41 mouse cellular contexts compared by ENCODE assay signal in the genomic region with DNA sequence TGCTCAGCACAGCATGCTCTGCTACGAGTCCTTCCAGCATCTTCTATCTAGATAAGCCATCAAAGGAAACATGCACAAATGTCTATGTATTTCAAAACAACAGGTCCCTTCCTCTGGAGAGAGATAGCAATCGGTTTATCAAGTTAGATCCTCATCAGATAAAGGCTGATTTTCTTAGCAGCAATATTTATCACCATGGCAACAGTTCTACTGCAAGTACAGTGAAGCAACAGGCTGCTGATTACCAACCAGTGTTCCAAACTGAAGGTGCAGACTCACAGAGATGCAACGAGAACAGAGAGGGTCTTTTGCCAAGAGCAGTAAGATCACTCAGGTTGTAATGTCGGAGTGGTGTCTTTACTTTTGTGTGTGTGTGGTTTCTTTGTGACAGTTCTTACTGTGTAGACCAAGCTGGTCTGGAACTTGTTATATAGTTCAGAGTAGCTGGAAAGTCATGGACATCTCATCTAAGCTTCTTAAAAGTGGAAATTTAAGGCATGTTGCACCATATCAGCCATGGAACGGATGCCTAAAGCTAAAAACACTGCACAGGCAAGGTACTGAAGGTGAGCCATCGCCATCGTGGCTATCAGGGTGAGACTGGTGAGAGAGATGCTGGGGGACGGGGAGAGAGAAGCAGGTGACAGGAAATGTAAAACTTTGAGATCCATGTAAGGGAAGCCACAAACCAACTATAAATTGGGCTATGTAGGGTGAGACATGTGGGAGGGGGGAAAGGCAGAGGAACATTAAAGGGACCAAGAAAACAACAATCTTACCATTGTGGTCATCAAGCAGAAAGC. TPM values are rescaled to one million over a fixed set of nuclear protein-coding genes. Genes with fewer than 3 reads are reported as not detected.
DNase-seq lines count a peak whose midpoint lies in the region; ATAC-seq and TF ChIP-seq lines count a peak whose summit lies in the region.
"Had no signal": no experiment of that assay in that cellular context is flagged by ENCODE, and none has a peak within 500 bp of the region (broad histone marks: within the 10 kb centered on the region; RNA-seq: fewer than 3 reads in every experiment).

No protein-coding gene starts in this region.

- peak overlapping the region; percentile 25; the same call in 1 of the 2 replicates for H3K27ac ChIP-seq in heart, postnatal 0 days (ENCODE audit: low read depth)
- no peak overlapping the region for H3K27ac ChIP-seq in liver, postnatal 0 days (ENCODE audit: low read depth)
- no peak overlapping the region for H3K27ac ChIP-seq in stomach, postnatal 0 days (replicated peaks)
- H3K27ac ChIP-seq: embryonic facial prominence, embryonic 10.5 days; embryonic facial prominence, embryonic 15.5 days; forebrain, embryonic 12.5 days; heart, embryonic 13.5 days; hindbrain, embryonic 12.5 days; kidney, embryonic 15.5 days; limb, embryonic 10.5 days; limb, embryonic 15.5 days; liver, embryonic 14.5 days; midbrain, embryonic 10.5 days; midbrain, embryonic 15.5 days had no signal

- no peak for ATAC-seq in heart, postnatal 0 days (ENCODE audit: insufficient read depth, low read depth)
- ATAC-seq in liver, postnatal 0 days: no peak
- no peak for ATAC-seq in stomach, postnatal 0 days (ENCODE audit: low FRiP score, low TSS enrichment)
- ATAC-seq: forebrain, postnatal 0 days; midbrain, embryonic 15.5 days; Patski had no signal

- no peak overlapping the region for H3K9ac ChIP-seq in heart, postnatal 0 days (replicated peaks; ENCODE audit: low read depth, low read length)
- H3K9ac ChIP-seq in liver, postnatal 0 days (replicated peaks): no peak overlapping the region
- H3K9ac ChIP-seq in stomach, postnatal 0 days (ENCODE audit: low read length): no peak overlapping the region
- H3K9ac ChIP-seq: embryonic facial prominence, embryonic 15.5 days; forebrain, embryonic 12.5 days; forebrain, postnatal 0 days; heart, embryonic 13.5 days; hindbrain, embryonic 12.5 days; kidney, embryonic 15.5 days; limb, embryonic 15.5 days; liver, embryonic 14.5 days; lung, embryonic 14.5 days; midbrain, embryonic 15.5 days had no signal

- no peak for TF ChIP-seq CTCF in heart, postnatal 0 days (IDR thresholded peaks at IDR 0.05; ENCODE audit: low read depth)
- TF ChIP-seq CTCF in liver, postnatal 0 days (IDR thresholded peaks at IDR 0.05; ENCODE audit: low read depth): no peak
- no peak for TF ChIP-seq CTCF in stomach, postnatal 0 days (IDR thresholded peaks at IDR 0.05; ENCODE audit: low read depth)

- DNase-seq in heart, postnatal 0 days (ENCODE audit: low spot score): no peak
- no peak for DNase-seq in heart, postnatal 14 days
- peak; percentile 57 for DNase-seq in induced T-regulatory cell, adult 2 months (ENCODE audit: low read depth)
- peak; percentile 77 for DNase-seq in thymus, postnatal 0 days (ENCODE audit: low spot score)
- peak; percentile 64 for DNase-seq in thymus, postnatal 4 days
- no peak for DNase-seq in cerebellum, postnatal 10 days
- no peak for DNase-seq in liver, postnatal 0 days
- no peak for DNase-seq in stomach, postnatal 0 days (ENCODE audit: low spot score)
- DNase-seq: adrenal gland, postnatal 25 days; cerebellum, adult 11-12 months; cerebellum, postnatal 14 days; forebrain, postnatal 0 days; gastrocnemius, postnatal 25 days; heart, adult 18-20 months; heart, postnatal 36 days; kidney, adult 11 months; kidney, postnatal 4 days; layer of hippocampus, adult 9-11 months; lung, embryonic 14.5 days; lung, postnatal 14 days; right cerebral cortex, postnatal 25 days had no signal

- WGBS in heart, postnatal 0 days: 65% methylated on average over 8 of the region's 8 CpGs
- 61% methylated on average over 8 of the region's 8 CpGs for WGBS in liver, postnatal 0 days (ENCODE audit: insufficient replicate concordance)
- 74% methylated on average over 8 of the region's 8 CpGs for WGBS in stomach, postnatal 0 days

- no peaks in the 10 kb centered on the region for H3K9me3 ChIP-seq in heart, postnatal 0 days (replicated peaks; ENCODE audit: control insufficient read depth, low read length)
- H3K9me3 ChIP-seq in liver, postnatal 0 days (ENCODE audit: low read length): no peaks in the 10 kb centered on the region
- H3K9me3 ChIP-seq in stomach, postnatal 0 days (ENCODE audit: control insufficient read depth, low read length): no peaks in the 10 kb centered on the region
- H3K9me3 ChIP-seq: embryonic facial prominence, embryonic 10.5 days; embryonic facial prominence, embryonic 15.5 days; forebrain, embryonic 12.5 days; heart, embryonic 13.5 days; hindbrain, embryonic 12.5 days; kidney, embryonic 15.5 days; limb, embryonic 10.5 days; limb, embryonic 15.5 days; midbrain, embryonic 10.5 days; midbrain, embryonic 15.5 days had no signal

- H3K4me1 ChIP-seq in heart, postnatal 0 days (ENCODE audit: control insufficient read depth, insufficient read depth): no peaks in the 10 kb centered on the region
- no peaks in the 10 kb centered on the region for H3K4me1 ChIP-seq in liver, postnatal 0 days (ENCODE audit: insufficient read depth)
- no peaks in the 10 kb centered on the region for H3K4me1 ChIP-seq in stomach, postnatal 0 days (replicated peaks; ENCODE audit: control insufficient read depth, insufficient read depth)
- H3K4me1 ChIP-seq: forebrain, embryonic 12.5 days; heart, embryonic 13.5 days; hindbrain, embryonic 12.5 days; kidney, embryonic 15.5 days; limb, embryonic 15.5 days; midbrain, embryonic 10.5 days; midbrain, embryonic 15.5 days had no signal

- no peak overlapping the region for H3K4me3 ChIP-seq in heart, postnatal 0 days (ENCODE audit: low read depth, low read length)
- H3K4me3 ChIP-seq in liver, postnatal 0 days (ENCODE audit: low read depth, low read length): no peak overlapping the region
- no peak overlapping the region for H3K4me3 ChIP-seq in stomach, postnatal 0 days (ENCODE audit: low read depth, low read length)
- H3K4me3 ChIP-seq: embryonic facial prominence, embryonic 10.5 days; embryonic facial prominence, embryonic 15.5 days; forebrain, embryonic 12.5 days; heart, embryonic 13.5 days; hindbrain, embryonic 12.5 days; kidney, embryonic 15.5 days; limb, embryonic 10.5 days; limb, embryonic 15.5 days; midbrain, embryonic 10.5 days; midbrain, embryonic 15.5 days had no signal

- no peak for TF ChIP-seq EP300 in heart, postnatal 0 days (IDR thresholded peaks at IDR 0.05; ENCODE audit: low read depth)
- no peak for TF ChIP-seq EP300 in liver, postnatal 0 days (IDR thresholded peaks at IDR 0.05; ENCODE audit: low read depth)
- TF ChIP-seq EP300 in stomach, postnatal 0 days (optimal IDR thresholded peaks at IDR 0.05): no peak

- H3K36me3 ChIP-seq in heart, postnatal 0 days (replicated peaks; ENCODE audit: control insufficient read depth, insufficient read depth, low read length): no peaks in the 10 kb centered on the region
- no peaks in the 10 kb centered on the region for H3K36me3 ChIP-seq in liver, postnatal 0 days (replicated peaks; ENCODE audit: insufficient read depth, low read length)
- H3K36me3 ChIP-seq in stomach, postnatal 0 days (ENCODE audit: control insufficient read depth, insufficient read depth, low read length): no peaks in the 10 kb centered on the region
- H3K36me3 ChIP-seq: embryonic facial prominence, embryonic 10.5 days; embryonic facial prominence, embryonic 15.5 days; forebrain, embryonic 12.5 days; heart, embryonic 13.5 days; hindbrain, embryonic 12.5 days; kidney, embryonic 15.5 days; limb, embryonic 10.5 days; limb, embryonic 15.5 days; midbrain, embryonic 10.5 days; midbrain, embryonic 15.5 days had no signal

- intact Hi-C loops in heart, postnatal 14 days (cut with DNase I): no loop called here

- H3K27me3 ChIP-seq in heart, postnatal 0 days (ENCODE audit: control insufficient read depth, insufficient read depth, low read length): no peaks in the 10 kb centered on the region
- H3K27me3 ChIP-seq in liver, postnatal 0 days (ENCODE audit: insufficient read depth, low read length): no peaks in the 10 kb centered on the region
- H3K27me3 ChIP-seq in stomach, postnatal 0 days (ENCODE audit: control insufficient read depth, insufficient read depth, low read length): no peaks in the 10 kb centered on the region
- H3K27me3 ChIP-seq: embryonic facial prominence, embryonic 15.5 days; forebrain, embryonic 12.5 days; heart, embryonic 13.5 days; hindbrain, embryonic 12.5 days; kidney, embryonic 15.5 days; limb, embryonic 15.5 days; midbrain, embryonic 15.5 days; Patski had no signal

- no peak overlapping the region for H3K4me2 ChIP-seq in heart, postnatal 0 days (ENCODE audit: low read depth, low read length)
- no peak overlapping the region for H3K4me2 ChIP-seq in liver, postnatal 0 days (ENCODE audit: low read depth, low read length)
- H3K4me2 ChIP-seq in stomach, postnatal 0 days (replicated peaks; ENCODE audit: low read depth): no peak overlapping the region
- H3K4me2 ChIP-seq: embryonic facial prominence, embryonic 15.5 days; forebrain, embryonic 12.5 days; heart, embryonic 13.5 days; hindbrain, embryonic 12.5 days; kidney, embryonic 15.5 days; limb, embryonic 15.5 days; lung, embryonic 14.5 days; midbrain, embryonic 15.5 days had no signal

RNA-seq across cellular contexts. Expression of a gene that starts 15.4 kb away (rescaled TPM):
- total RNA-seq in heart, postnatal 0 days (2014; rRNA removed; ENCODE audit: low replicate concordance): 7.2 and 47.2 TPM in 2 replicates
- 42.4 and 44.0 TPM in 2 replicates for polyA plus RNA-seq in heart, postnatal 0 days (2015; fragmentation: Nextera tagmentation; extraction: Ambion mirVana)
- 10 to 100 TPM; 18.6 to 21.8 TPM for total RNA-seq in heart, postnatal 14 days (2021)
- polyA plus RNA-seq in thymus, postnatal 0 days (2015; fragmentation: Nextera tagmentation; extraction: Ambion mirVana): 66.4 and 69.4 TPM in 2 replicates
- 39.4 and 41.4 TPM in 2 replicates for polyA plus RNA-seq in liver, postnatal 0 days (2015; fragmentation: Nextera tagmentation; extraction: Ambion mirVana)
- polyA plus RNA-seq in stomach, postnatal 0 days (2015; fragmentation: Nextera tagmentation; extraction: Ambion mirVana): 41.5 and 43.2 TPM in 2 replicates

RNA-seq across cellular contexts. Expression of a gene that starts 24.9 kb away (rescaled TPM):
- not detected in 2 replicates for total RNA-seq in heart, postnatal 0 days (2014; rRNA removed; ENCODE audit: low replicate concordance)
- not detected in 2 replicates for polyA plus RNA-seq in heart, postnatal 0 days (2015; fragmentation: Nextera tagmentation; extraction: Ambion mirVana)
- not detected for total RNA-seq in heart, postnatal 14 days (2021)
- polyA plus RNA-seq in thymus, postnatal 0 days (2015; fragmentation: Nextera tagmentation; extraction: Ambion mirVana): 0.73 and 1.1 TPM in 2 replicates
- not detected in 2 replicates for polyA plus RNA-seq in liver, postnatal 0 days (2015; fragmentation: Nextera tagmentation; extraction: Ambion mirVana)
- not detected in 2 replicates for polyA plus RNA-seq in stomach, postnatal 0 days (2015; fragmentation: Nextera tagmentation; extraction: Ambion mirVana)
- total RNA-seq: adrenal gland, adult 18-20 months; adrenal gland, postnatal 25 days; forebrain, postnatal 0 days; gastrocnemius, adult 18-20 months; gastrocnemius, postnatal 25 days; heart, adult 18-20 months; heart, postnatal 36 days; left cerebral cortex, postnatal 10 days; MEL; neutrophil, adult 5-6 weeks had no signal
- polyA plus RNA-seq: cortical plate, adult 2 months; embryonic facial prominence, embryonic 10.5 days; embryonic facial prominence, embryonic 15.5 days; forebrain, embryonic 12.5 days; forebrain, postnatal 0 days; heart, embryonic 13.5 days; hindbrain, embryonic 12.5 days; kidney, embryonic 15.5 days; limb, embryonic 10.5 days; limb, embryonic 15.5 days; lung, embryonic 14.5 days; midbrain, embryonic 10.5 days; midbrain, embryonic 15.5 days; neural tube, embryonic 11.5 days; Patski; stomach, embryonic 16.5 days had no signal

RNA-seq across cellular contexts. Expression of a gene that starts 32.0 kb away (rescaled TPM):
- 1.3 TPM in 1 of 2 replicates, not detected in the other for total RNA-seq in heart, postnatal 0 days (2014; rRNA removed; ENCODE audit: low replicate concordance)
- polyA plus RNA-seq in heart, postnatal 0 days (2015; fragmentation: Nextera tagmentation; extraction: Ambion mirVana): not detected in 2 replicates
- total RNA-seq in heart, postnatal 14 days (2021): 1 to 10 TPM in 1 of 2 experiments, under 1 TPM in 1; 0.26 to 3.5 TPM
- polyA plus RNA-seq in thymus, postnatal 0 days (2015; fragmentation: Nextera tagmentation; extraction: Ambion mirVana): 99.7 and 113 TPM in 2 replicates
- polyA plus RNA-seq in liver, postnatal 0 days (2015; fragmentation: Nextera tagmentation; extraction: Ambion mirVana): 0.09 and 0.19 TPM in 2 replicates
- polyA plus RNA-seq in stomach, postnatal 0 days (2015; fragmentation: Nextera tagmentation; extraction: Ambion mirVana): 0.05 and 0.06 TPM in 2 replicates
- total RNA-seq: MEL had no signal
- polyA plus RNA-seq: forebrain, embryonic 12.5 days; heart, embryonic 13.5 days; hindbrain, embryonic 12.5 days; limb, embryonic 10.5 days; midbrain, embryonic 15.5 days; neural tube, embryonic 11.5 days had no signal

RNA-seq across cellular contexts. Expression of a gene that starts 33.4 kb away (rescaled TPM):
- total RNA-seq in heart, postnatal 0 days (2014; rRNA removed; ENCODE audit: low replicate concordance): 1.7 TPM in 1 of 2 replicates, not detected in the other
- polyA plus RNA-seq in heart, postnatal 0 days (2015; fragmentation: Nextera tagmentation; extraction: Ambion mirVana): 0.07 and 0.11 TPM in 2 replicates
- under 1 TPM; 0.33 to 0.49 TPM for total RNA-seq in heart, postnatal 14 days (2021)
- 0.55 and 0.82 TPM in 2 replicates for polyA plus RNA-seq in thymus, postnatal 0 days (2015; fragmentation: Nextera tagmentation; extraction: Ambion mirVana)
- polyA plus RNA-seq in liver, postnatal 0 days (2015; fragmentation: Nextera tagmentation; extraction: Ambion mirVana): 0.28 TPM in 2 replicates
- polyA plus RNA-seq in stomach, postnatal 0 days (2015; fragmentation: Nextera tagmentation; extraction: Ambion mirVana): 0.06 and 0.07 TPM in 2 replicates
- total RNA-seq: gastrocnemius, adult 18-20 months; gastrocnemius, postnatal 25 days had no signal
- polyA plus RNA-seq: embryonic facial prominence, embryonic 10.5 days; forebrain, embryonic 12.5 days; Patski had no signal

Comparison
In these comparisons a context has a peak if more than half of its experiments do, and no peak if none do; other contexts are left out.
1. DNase-seq: peak in induced T-regulatory cell, adult 2 months (single experiment), thymus, postnatal 0 days (single experiment) and thymus, postnatal 4 days (single experiment); none in heart, postnatal 0 days (single experiment), heart, postnatal 14 days (0 of 2), cerebellum, postnatal 10 days (0 of 2), liver, postnatal 0 days (single experiment) and stomach, postnatal 0 days (single experiment).
2. RNA of a gene that starts 32.0 kb away (polyA plus RNA-seq): 99.7 to 113 TPM in thymus, postnatal 0 days; 0.09 to 0.19 TPM in liver, postnatal 0 days, not detected in heart, postnatal 0 days and 0.05 to 0.06 TPM in stomach, postnatal 0 days; every median in the first group is over 10 times any median in the second.